Mouse (Mus musculus) lung, adult 2 months (tissue): ENCODE data around the gene Akt1.

ENCODE experiments used
- CTCF ChIP-seq: fragments of 200-500 bp; IDR thresholded peaks from 2 replicates; pipeline ENCODE4 v1.5.1; 2011; ENCODE audit warnings: mild to moderate bottlenecking, low read length, control low read depth; ENCODE audit not compliant: insufficient read depth
- POLR2A ChIP-seq: fragments of 200-500 bp; IDR thresholded peaks from 2 replicates; pipeline ENCODE4 v1.6.1; 2011; ENCODE audit warnings: low read depth, mild to moderate bottlenecking, control low read depth, low read length, borderline replicate concordance; ENCODE audit errors: extremely low read depth

- TF ChIP-seq POLR2A = no peak
- 0 out of 2 replicates have a peak, but pooled peaks have one; percentile 2 for TF ChIP-seq CTCF
Observed at GRCm38 (mm10) chr12:112664124-112664523, 10.6 kb downstream of the Akt1 start.
